Mouse (Mus musculus) mouse trophoblast stem cell (cell line): ENCODE measurements around the gene Zdhhc13.

Experiments used
- in situ Hi-C, 2 experiments: fragments of 300-500 bp; cut with MseI, MboI; formaldehyde crosslinking; loops; 2 replicates in 1 of 2; 3 replicates in 1 of 2; pipeline ENCODE4 v1.15.1; 2025

Gene Zdhhc13

GRCm38 (mm10) chr7:48876526-48876925 lies 87.7 kb downstream of the Zdhhc13 start:
- in situ Hi-C loops: loop anchor here (5.0 to 10.0 kb wide), 2 partner anchors 119 to 122 kb away; no protein-coding TSS in a partner anchor
